ENCODE assay signal across 10 mouse cellular contexts in the genomic region with DNA sequence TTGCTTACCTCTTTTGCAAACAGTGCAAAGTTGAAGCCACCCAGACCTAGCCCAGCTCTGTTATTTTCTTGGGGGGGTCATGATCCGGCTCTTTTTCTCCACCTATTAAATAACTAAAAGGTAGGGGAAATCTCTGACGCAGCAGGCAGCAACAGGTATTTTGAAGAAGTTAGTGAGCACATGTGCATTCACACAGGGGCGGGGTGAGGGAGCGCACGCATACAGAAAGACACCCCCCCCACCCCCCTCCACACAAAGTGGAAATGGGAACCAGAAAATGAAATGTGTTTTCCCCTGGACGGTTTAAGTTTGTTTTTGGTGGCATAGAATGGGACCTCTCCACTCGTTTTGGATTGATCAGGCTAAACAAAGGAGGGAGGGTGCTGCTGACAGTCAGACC. TPM values are rescaled to one million over a fixed set of nuclear protein-coding genes. Genes with fewer than 3 reads are reported as not detected.
A peak's percentile ranks its signal among the peaks of the same experiment; 100 is the strongest.
DNase-seq lines count a peak whose midpoint lies in the region; ATAC-seq and TF ChIP-seq lines count a peak whose summit lies in the region.
"Had no signal": no experiment of that assay in that cellular context is flagged by ENCODE, and none has a peak within 500 bp of the region (broad histone marks: within the 10 kb centered on the region; RNA-seq: fewer than 3 reads in every experiment).

No protein-coding gene starts in this region.

- no peak for TF ChIP-seq CTCF in intestine, postnatal 0 days (IDR thresholded peaks at IDR 0.05; ENCODE audit: low read depth)

- 17% methylated on average over 7 of the region's 7 CpGs for WGBS in kidney, embryonic 16.5 days
- WGBS in embryonic facial prominence, embryonic 10.5 days = 5% methylated on average over 7 of the region's 7 CpGs
- 25% methylated on average over 7 of the region's 7 CpGs for WGBS in intestine, postnatal 0 days
- 15% methylated on average over 7 of the region's 7 CpGs for WGBS in neural tube, embryonic 11.5 days

- DNase-seq in kidney, postnatal 10 days = no peak
- DNase-seq in embryonic facial prominence, embryonic 10.5 days (ENCODE audit: low spot score) = no peak
- no peak for DNase-seq in neural tube, embryonic 11.5 days (ENCODE audit: low spot score)
- no peak for DNase-seq in thymus, adult 18-20 months
- DNase-seq in right cerebral cortex, postnatal 14 days = no peak
- no peak for DNase-seq in adrenal gland, postnatal 14 days

- peaks cover 10% of the 10 kb centered on the region; the same call in 1 of the 2 replicates for H3K4me1 ChIP-seq in kidney, embryonic 16.5 days (ENCODE audit: insufficient read depth, low read length)
- H3K4me1 ChIP-seq in embryonic facial prominence, embryonic 10.5 days = peaks cover 20% of the 10 kb centered on the region
- peaks cover 2% of the 10 kb centered on the region; the same call in 1 of the 2 replicates for H3K4me1 ChIP-seq in intestine, postnatal 0 days (replicated peaks; ENCODE audit: control insufficient read depth, insufficient read depth, low read length)
- H3K4me1 ChIP-seq in neural tube, embryonic 11.5 days (ENCODE audit: control insufficient read depth, insufficient read depth, low read length) = peaks cover 8% of the 10 kb centered on the region

- H3K27me3 ChIP-seq in kidney, embryonic 16.5 days (ENCODE audit: insufficient read depth, low read length) = peaks cover 11% of the 10 kb centered on the region
- peaks cover 25% of the 10 kb centered on the region; the same call in 1 of the 2 replicates for H3K27me3 ChIP-seq in embryonic facial prominence, embryonic 10.5 days (replicated peaks; ENCODE audit: low read depth, poor library complexity, severe bottlenecking)
- no peaks in the 10 kb centered on the region for H3K27me3 ChIP-seq in intestine, postnatal 0 days (replicated peaks; ENCODE audit: control insufficient read depth, insufficient read depth, low read length)
- no peaks in the 10 kb centered on the region; the same call in 1 of the 2 replicates for H3K27me3 ChIP-seq in neural tube, embryonic 11.5 days (ENCODE audit: control insufficient read depth, insufficient read depth, low read length)

- no peak overlapping the region for H3K9ac ChIP-seq in kidney, embryonic 16.5 days (replicated peaks; ENCODE audit: low read length)
- no peak overlapping the region for H3K9ac ChIP-seq in intestine, postnatal 0 days (ENCODE audit: low read depth, low read length)
- H3K9ac ChIP-seq in neural tube, embryonic 11.5 days (ENCODE audit: low read length) = no peak overlapping the region

- ATAC-seq in kidney, embryonic 16.5 days (ENCODE audit: low FRiP score, low TSS enrichment) = no peak
- ATAC-seq in intestine, postnatal 0 days = no peak
- no peak for ATAC-seq in neural tube, embryonic 11.5 days (ENCODE audit: insufficient read depth, low FRiP score, low TSS enrichment)

- peak overlapping the region; percentile 83 for H3K4me2 ChIP-seq in kidney, embryonic 16.5 days (replicated peaks; ENCODE audit: low read depth, low read length)
- peak overlapping the region; percentile 69 for H3K4me2 ChIP-seq in intestine, postnatal 0 days (replicated peaks; ENCODE audit: low read depth)
- H3K4me2 ChIP-seq in neural tube, embryonic 11.5 days (ENCODE audit: low read depth) = peak overlapping the region; percentile 75

- no peaks in the 10 kb centered on the region for H3K9me3 ChIP-seq in kidney, embryonic 16.5 days (ENCODE audit: low read length)
- no peaks in the 10 kb centered on the region for H3K9me3 ChIP-seq in embryonic facial prominence, embryonic 10.5 days
- no peaks in the 10 kb centered on the region for H3K9me3 ChIP-seq in intestine, postnatal 0 days (ENCODE audit: control insufficient read depth)
- H3K9me3 ChIP-seq in neural tube, embryonic 11.5 days (ENCODE audit: control insufficient read depth, low read length) = no peaks in the 10 kb centered on the region

- H3K4me3 ChIP-seq in kidney, embryonic 16.5 days (ENCODE audit: low read length) = peak overlapping the region; percentile 67
- H3K4me3 ChIP-seq in embryonic facial prominence, embryonic 10.5 days = peak overlapping the region; percentile 71
- H3K4me3 ChIP-seq in intestine, postnatal 0 days (ENCODE audit: low read depth, low read length) = peak overlapping the region; percentile 49; the same call in 1 of the 2 replicates
- H3K4me3 ChIP-seq in neural tube, embryonic 11.5 days (ENCODE audit: low read depth, low read length) = peak overlapping the region; percentile 38; the same call in 1 of the 2 replicates

- no peaks in the 10 kb centered on the region for H3K36me3 ChIP-seq in kidney, embryonic 16.5 days (ENCODE audit: insufficient read depth, low read length)
- no peaks in the 10 kb centered on the region for H3K36me3 ChIP-seq in embryonic facial prominence, embryonic 10.5 days (replicated peaks)
- H3K36me3 ChIP-seq in intestine, postnatal 0 days (ENCODE audit: control insufficient read depth, insufficient read depth) = no peaks in the 10 kb centered on the region
- H3K36me3 ChIP-seq in neural tube, embryonic 11.5 days (ENCODE audit: control insufficient read depth, insufficient read depth, low read length) = no peaks in the 10 kb centered on the region

- H3K27ac ChIP-seq in kidney, embryonic 16.5 days (ENCODE audit: low read length) = no peak overlapping the region
- no peak overlapping the region for H3K27ac ChIP-seq in embryonic facial prominence, embryonic 10.5 days (replicated peaks)
- H3K27ac ChIP-seq in intestine, postnatal 0 days (ENCODE audit: low read depth, low read length) = no peak overlapping the region
- no peak overlapping the region for H3K27ac ChIP-seq in neural tube, embryonic 11.5 days (ENCODE audit: low read depth, low read length)

RNA-seq across cellular contexts. Expression of gene Rnase4, which starts 7.1 kb away (rescaled TPM):
- 45.5 and 47.7 TPM in 2 replicates for polyA plus RNA-seq in kidney, embryonic 16.5 days (2015; fragmentation: Nextera tagmentation; extraction: Ambion mirVana)
- polyA plus RNA-seq in embryonic facial prominence, embryonic 10.5 days (2016; fragmentation: Nextera tagmentation; extraction: Ambion mirVana) = 8.3 and 9.0 TPM in 2 replicates
- polyA plus RNA-seq in intestine, postnatal 0 days (2015; fragmentation: Nextera tagmentation; extraction: Ambion mirVana) = 355 and 426 TPM in 2 replicates
- polyA plus RNA-seq in neural tube, embryonic 11.5 days (2014; fragmentation: Nextera tagmentation; extraction: Ambion mirVana) = 12.3 and 12.7 TPM in 2 replicates
- 56.5 and 131 TPM in 2 replicates for total RNA-seq in adrenal gland, postnatal 14 days (2021)

RNA-seq across cellular contexts. Expression of gene Ang, which starts 7.1 kb away (rescaled TPM):
- polyA plus RNA-seq in kidney, embryonic 16.5 days (2015; fragmentation: Nextera tagmentation; extraction: Ambion mirVana) = 8.6 and 8.9 TPM in 2 replicates
- 2.3 and 3.5 TPM in 2 replicates for polyA plus RNA-seq in embryonic facial prominence, embryonic 10.5 days (2016; fragmentation: Nextera tagmentation; extraction: Ambion mirVana)
- 114 and 119 TPM in 2 replicates for polyA plus RNA-seq in intestine, postnatal 0 days (2015; fragmentation: Nextera tagmentation; extraction: Ambion mirVana)
- 2.2 TPM in 2 replicates for polyA plus RNA-seq in neural tube, embryonic 11.5 days (2014; fragmentation: Nextera tagmentation; extraction: Ambion mirVana)
- total RNA-seq in adrenal gland, postnatal 14 days (2021) = 6.0 and 37.1 TPM in 2 replicates

RNA-seq across cellular contexts. Expression of gene Olfr750, which starts 9.6 kb away (rescaled TPM):
- polyA plus RNA-seq in kidney, embryonic 16.5 days (2015; fragmentation: Nextera tagmentation; extraction: Ambion mirVana) = not detected in 2 replicates
- polyA plus RNA-seq in embryonic facial prominence, embryonic 10.5 days (2016; fragmentation: Nextera tagmentation; extraction: Ambion mirVana) = not detected in 2 replicates
- polyA plus RNA-seq in intestine, postnatal 0 days (2015; fragmentation: Nextera tagmentation; extraction: Ambion mirVana) = not detected in 2 replicates
- not detected in 2 replicates for polyA plus RNA-seq in neural tube, embryonic 11.5 days (2014; fragmentation: Nextera tagmentation; extraction: Ambion mirVana)
- not detected in 2 replicates for total RNA-seq in adrenal gland, postnatal 14 days (2021)
- polyA plus RNA-seq: adrenal gland, adult 2 months; large intestine, adult 2 months had no signal

RNA-seq across cellular contexts. Expression of gene Rnase12, which starts 26.3 kb away (rescaled TPM):
- polyA plus RNA-seq in kidney, embryonic 16.5 days (2015; fragmentation: Nextera tagmentation; extraction: Ambion mirVana) = 9.0 and 10.2 TPM in 2 replicates
- not detected in 2 replicates for polyA plus RNA-seq in embryonic facial prominence, embryonic 10.5 days (2016; fragmentation: Nextera tagmentation; extraction: Ambion mirVana)
- polyA plus RNA-seq in intestine, postnatal 0 days (2015; fragmentation: Nextera tagmentation; extraction: Ambion mirVana) = 0.51 and 0.90 TPM in 2 replicates
- not detected in 2 replicates for polyA plus RNA-seq in neural tube, embryonic 11.5 days (2014; fragmentation: Nextera tagmentation; extraction: Ambion mirVana)
- total RNA-seq in adrenal gland, postnatal 14 days (2021) = not detected in 2 replicates
- total RNA-seq: adrenal gland, adult 2 months had no signal
- polyA plus RNA-seq: adrenal gland, adult 2 months had no signal

RNA-seq across cellular contexts. Expression of gene Eddm3b, which starts 30.4 kb away (rescaled TPM):
- polyA plus RNA-seq in kidney, embryonic 16.5 days (2015; fragmentation: Nextera tagmentation; extraction: Ambion mirVana) = 1.5 and 2.2 TPM in 2 replicates
- polyA plus RNA-seq in embryonic facial prominence, embryonic 10.5 days (2016; fragmentation: Nextera tagmentation; extraction: Ambion mirVana) = 0.10 and 0.17 TPM in 2 replicates
- polyA plus RNA-seq in intestine, postnatal 0 days (2015; fragmentation: Nextera tagmentation; extraction: Ambion mirVana) = 0.17 and 0.18 TPM in 2 replicates
- polyA plus RNA-seq in neural tube, embryonic 11.5 days (2014; fragmentation: Nextera tagmentation; extraction: Ambion mirVana) = not detected in 2 replicates
- not detected in 2 replicates for total RNA-seq in adrenal gland, postnatal 14 days (2021)
- total RNA-seq: adrenal gland, adult 2 months had no signal
- polyA plus RNA-seq: adrenal gland, adult 2 months; large intestine, adult 2 months had no signal

Comparison
In these comparisons a context has a peak if more than half of its experiments do, and no peak if none do; other contexts are left out.
1. RNA of gene Ang, which starts 7.1 kb away (polyA plus RNA-seq): 114 to 119 TPM in intestine, postnatal 0 days; 8.6 to 8.9 TPM in kidney, embryonic 16.5 days, 2.3 to 3.5 TPM in embryonic facial prominence, embryonic 10.5 days and 2.2 TPM in neural tube, embryonic 11.5 days; every median in the first group is over 10 times any median in the second.
2. Peak in every context shown above with its lines, with median percentiles within 50 percentile points of each other: H3K4me2 ChIP-seq and H3K4me3 ChIP-seq.